Mouse (Mus musculus) gastrocnemius, postnatal 4 days (tissue): ENCODE data around the gene Elk4. TPM values are rescaled to one million over a fixed set of nuclear protein-coding genes. Genes with fewer than 3 reads are reported as not detected.

Experiments used
- DNase-seq, 2 experiments: peaks; one replicate each; pipeline ENCODE4 v3.0.0; 2021 to 2022; ENCODE audit warnings: low spot score in 2 of 2, mixed read lengths in 2 of 2
- total RNA-seq, 2 experiments: library from RNA; stranded (reverse); gene quantifications; 2 replicates each; pipeline ENCODE4 v1.2.3; 2021

Elk4 gene
- total RNA-seq, 2 experiments from 2014 or later, result 89.7 to 91.0 TPM

DNA sequence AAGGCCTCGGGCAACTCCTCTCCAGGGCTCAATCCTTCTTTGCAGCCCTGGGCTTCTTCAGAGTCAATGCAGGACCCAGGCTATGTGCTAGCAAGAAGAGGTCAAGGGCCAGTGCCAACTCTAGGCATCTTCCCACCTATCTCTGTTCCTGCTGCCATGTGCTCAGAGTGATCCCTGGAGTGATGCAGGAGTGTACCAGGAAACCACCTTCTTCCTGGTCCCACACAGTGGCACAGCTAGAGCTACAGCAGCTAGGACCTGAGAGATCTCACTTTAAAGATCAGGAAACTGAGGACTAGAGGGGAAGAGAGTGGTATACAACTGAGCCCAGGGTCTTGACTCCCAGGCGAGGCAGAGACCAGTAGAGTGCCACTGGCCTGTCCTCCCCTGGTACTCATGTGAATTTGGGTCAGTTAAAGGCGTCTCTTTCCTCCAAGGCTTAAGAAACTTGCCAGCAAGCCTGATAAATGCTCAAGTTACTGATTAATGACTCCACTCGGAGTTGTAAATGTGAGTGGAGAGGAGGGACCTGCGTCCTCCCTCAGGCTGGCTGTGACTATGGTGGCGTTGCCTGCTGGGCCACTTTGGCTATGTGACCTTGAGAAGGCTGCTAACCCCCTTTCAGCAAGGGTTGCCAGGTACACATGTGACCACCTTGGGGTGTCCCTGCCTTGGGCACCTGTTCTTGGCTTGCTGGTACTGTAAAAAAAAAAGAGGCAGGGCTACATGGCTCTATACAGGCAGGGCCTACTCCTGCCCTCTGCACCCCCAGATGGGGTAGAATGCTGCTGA, 54.5 kb downstream of the Elk4 start:
- no peak for DNase-seq

GRCm38 (mm10) chr1:132063096-132063495, 55.7 kb downstream of the Elk4 start:
- no peak for DNase-seq

- no peak for DNase-seq
Observed at GRCm38 (mm10) chr1:132065001-132065400, 57.6 kb downstream of the Elk4 start.

- DNase-seq, result no peak
Observed at GRCm38 (mm10) chr1:132065475-132066172, 58.2 kb downstream of the Elk4 start.

- peak; percentile 47 to 55 for DNase-seq
Observed at GRCm38 (mm10) chr1:132067261-132068255, 60.2 kb downstream of the Elk4 start, which contains the start of gene Mfsd4a. Gene Mfsd4a (minus strand): TSS chr1:132068062.

- no peak for DNase-seq
Observed at GRCm38 (mm10) chr1:132069436-132069835, 62.0 kb downstream of the Elk4 start.

- DNase-seq, result no peak
Observed at GRCm38 (mm10) chr1:132070659-132071058, 63.3 kb downstream of the Elk4 start.

GRCm38 (mm10) chr1:132075576-132075975, 68.2 kb downstream of the Elk4 start:
- no peak for DNase-seq

- DNase-seq, result no peak
Observed at GRCm38 (mm10) chr1:132078413-132078812, 71.0 kb downstream of the Elk4 start.

Other genes with a start within 250 kb of the Elk4 start
- 1 to 10 TPM; 1.1 TPM for gene Pm20d1, start 210.2 kb upstream of the Elk4 start, total RNA-seq
- 10 to 100 TPM; 78.7 to 86.6 TPM for gene Slc41a1, start 180.1 kb upstream of the Elk4 start, total RNA-seq
- gene Rab29, start 140.4 kb upstream of the Elk4 start, total RNA-seq, result 10 to 100 TPM; 12.5 to 12.7 TPM
- 100 to 1,000 TPM; 128 to 130 TPM for gene Nucks1, start 97.1 kb upstream of the Elk4 start, total RNA-seq
- 1 to 10 TPM; 3.2 to 3.3 TPM for gene Slc45a3, start 44.6 kb upstream of the Elk4 start, total RNA-seq
- 1 to 10 TPM; 1.7 to 2.5 TPM for gene Mfsd4a, start 60.5 kb downstream of the Elk4 start, total RNA-seq
- gene Cdk18, start 132.1 kb downstream of the Elk4 start, total RNA-seq, result 1 to 10 TPM in 1 of 2 experiments, under 1 TPM in 1; 0.96 to 1.7 TPM
- under 1 TPM; 0.62 to 0.64 TPM for gene Lemd1, start 183.8 kb downstream of the Elk4 start, total RNA-seq
- gene AC124108.1, start 183.8 kb downstream of the Elk4 start, total RNA-seq, result under 1 TPM; 0.49 to 0.57 TPM
- gene Gm10188, start 222.2 kb downstream of the Elk4 start, total RNA-seq, result not detected